Mouse (Mus musculus): Measurements from ENCODE around the gene Hist1h3h.
"Not testable (repeated sequence)": the region's sequence is repeated elsewhere in the genome, so short reads cannot be mapped to it uniquely, and the experiment has no call there.

The Hist1h3h gene

GRCm38 (mm10) chr13:21727948-21728572 is 10.6 kb downstream of the Hist1h3h start:
- no peak for DNase-seq (ENCODE audit: low read depth, low spot score)

GRCm38 (mm10) chr13:21729544-21729943 is 12.1 kb downstream of the Hist1h3h start:
- DNase-seq (ENCODE audit: low read depth, low spot score), result no peak

GRCm38 (mm10) chr13:21733466-21733865 is 16.0 kb downstream of the Hist1h3h start:
- DNase-seq (ENCODE audit: low read depth, low spot score), result no peak

GRCm38 (mm10) chr13:21734010-21734905 is 16.8 kb downstream of the Hist1h3h start:
- peak; percentile 80 for DNase-seq (ENCODE audit: low read depth, low spot score)

- DNase-seq (ENCODE audit: low read depth, low spot score), result peak; percentile 70
These were observed 17.7 kb downstream of the Hist1h3h start, which contains the start of gene Hist1h4j for GRCm38 (mm10) chr13:21734906-21735767. TSS of gene Hist1h4j (plus strand) at chr13:21735064.

GRCm38 (mm10) chr13:21745006-21745405 is 27.5 kb downstream of the Hist1h3h start:
- no peak for DNase-seq (ENCODE audit: low read depth, low spot score)

- no peak for DNase-seq (ENCODE audit: low read depth, low spot score)
These were observed 32.1 kb downstream of the Hist1h3h start for GRCm38 (mm10) chr13:21749387-21750158.

- peak; percentile 69 for DNase-seq (ENCODE audit: low read depth, low spot score)
These were observed 32.9 kb downstream of the Hist1h3h start, which contains the start of gene Hist1h4k for GRCm38 (mm10) chr13:21750159-21751017. TSS of gene Hist1h4k (minus strand) at chr13:21750505.

GRCm38 (mm10) chr13:21751417-21751816 is 34.0 kb downstream of the Hist1h3h start:
- no peak for DNase-seq (ENCODE audit: low read depth, low spot score)

GRCm38 (mm10) chr13:21751827-21752226 is 34.4 kb downstream of the Hist1h3h start:
- no peak for DNase-seq (ENCODE audit: low read depth, low spot score)

GRCm38 (mm10) chr13:21752356-21752755 is 34.9 kb downstream of the Hist1h3h start:
- no peak for DNase-seq (ENCODE audit: low read depth, low spot score)

- DNase-seq (ENCODE audit: low read depth, low spot score), result no peak
These were observed 35.6 kb downstream of the Hist1h3h start for GRCm38 (mm10) chr13:21753051-21753523.

- peak; percentile 85 for DNase-seq (ENCODE audit: low read depth, low spot score)
These were observed 36.2 kb downstream of the Hist1h3h start, which contains the start of the genes Hist1h2ak and Hist1h2bn for GRCm38 (mm10) chr13:21753524-21754285. TSS of gene Hist1h2ak (minus strand) at chr13:21753827. TSS of gene Hist1h2bn (plus strand) at chr13:21754123.

- not testable (repeated sequence) for DNase-seq (ENCODE audit: low read depth, low spot score)
These were observed 37.0 kb downstream of the Hist1h3h start for GRCm38 (mm10) chr13:21754294-21755001.

- DNase-seq (ENCODE audit: low read depth, low spot score), result no peak
These were observed 38.2 kb downstream of the Hist1h3h start for GRCm38 (mm10) chr13:21755707-21756106.
